Mouse (Mus musculus) megakaryocyte, embryonic 14.5 days (primary cell): ENCODE results near the gene Hipk2.

ENCODE experiments used
- FLI1 ChIP-seq: IDR thresholded peaks from 2 replicates; pipeline ENCODE4 v1.6.1; 2012; ENCODE audit warnings: low read length, inconsistent platforms, mixed read lengths
- GATA1 ChIP-seq: IDR thresholded peaks from 3 replicates; pipeline ENCODE4 v1.6.1; 2012; ENCODE audit warnings: mixed read lengths, low read length, inconsistent platforms, borderline replicate concordance

GRCm38 (mm10) chr6:38776000-38776584 lies 99.9 kb downstream of the Hipk2 start:
- TF ChIP-seq GATA1: no peak
- no peak for TF ChIP-seq FLI1
